Mouse (Mus musculus) ES-E14 (cell line): ENCODE measurements around the gene C130079G13Rik. TPM values are rescaled to one million over a fixed set of nuclear protein-coding genes. Genes with fewer than 3 reads are reported as not detected.
"Not testable (repeated sequence)": the region's sequence is repeated elsewhere in the genome, so short reads cannot be mapped to it uniquely, and the experiment has no call there.

Experiments used
- DNase-seq: peaks from one replicate; pipeline ENCODE4 v3.0.0-alpha.2; 2013; ENCODE audit warnings: low read depth, low spot score
- H3K27ac ChIP-seq: 2 replicates; pipeline ENCODE4 v1.5.1; 2012; ENCODE audit warnings: low read depth, mild to moderate bottlenecking, low read length, moderate library complexity, mixed read lengths; ENCODE audit not compliant: poor library complexity, insufficient read depth, severe bottlenecking
- H3K36me3 ChIP-seq: 2 replicates; pipeline ENCODE4 v1.6.1; 2012; ENCODE audit warnings: mild to moderate bottlenecking, low read length, moderate library complexity, mixed read lengths; ENCODE audit not compliant: control insufficient read depth, poor library complexity, insufficient read depth, severe bottlenecking
- H3K4me1 ChIP-seq, 2 experiments: fragments of 150-350 bp in 1 of 2; sonication (generic) in 1 of 2; 2 replicates each; pipeline ENCODE4 v1.6.1; 2012; ENCODE audit warnings: low read length in 2 of 2, mild to moderate bottlenecking in 1 of 2, mixed read lengths in 1 of 2; ENCODE audit not compliant: control insufficient read depth in 2 of 2, insufficient read depth in 2 of 2, poor library complexity in 1 of 2
- H3K4me3 ChIP-seq, 2 experiments: fragments of 150-350 bp in 1 of 2; sonication (generic) in 1 of 2; 2 replicates each; pipeline ENCODE4 v1.5.1; 2012; ENCODE audit warnings: low read length in 2 of 2, low read depth in 1 of 2, mild to moderate bottlenecking in 1 of 2, mixed read lengths in 1 of 2; ENCODE audit not compliant: insufficient read depth in 1 of 2, poor library complexity in 1 of 2, severe bottlenecking in 1 of 2
- H3K9ac ChIP-seq: 2 replicates; pipeline ENCODE4 v1.6.1; 2012; ENCODE audit warnings: low read depth, mild to moderate bottlenecking, low read length, mixed read lengths; ENCODE audit not compliant: poor library complexity, insufficient read depth, severe bottlenecking
- H3K9me3 ChIP-seq: fragments of 150-350 bp; sonication (generic); 2 replicates; pipeline ENCODE4 v1.6.1; 2012; ENCODE audit warnings: low read depth, mild to moderate bottlenecking, low read length; ENCODE audit not compliant: control insufficient read depth, insufficient read depth
- CHD2 ChIP-seq: IDR thresholded peaks from 2 replicates; pipeline ENCODE4 v1.6.1; 2014; ENCODE audit warnings: mild to moderate bottlenecking, low read depth, low read length, inconsistent platforms
- HCFC1 ChIP-seq: IDR thresholded peaks from 2 replicates; pipeline ENCODE4 v1.6.1; 2012; ENCODE audit warnings: low read length, inconsistent platforms, borderline replicate concordance; ENCODE audit not compliant: insufficient read depth
- MAFK ChIP-seq: IDR thresholded peaks from 2 replicates; pipeline ENCODE4 v1.6.1; 2014; ENCODE audit warnings: mild to moderate bottlenecking, low read depth, low read length, inconsistent platforms; ENCODE audit not compliant: insufficient read depth
- ZC3H11A ChIP-seq: IDR thresholded peaks from 2 replicates; pipeline ENCODE4 v1.6.1; 2012; ENCODE audit warnings: low read depth, mild to moderate bottlenecking, inconsistent platforms, low read length, borderline replicate concordance
- ZNF384 ChIP-seq: IDR thresholded peaks from 2 replicates; pipeline ENCODE4 v1.6.1; 2012; ENCODE audit warnings: low read depth, low read length, inconsistent platforms
- in situ Hi-C, 2 experiments: fragments of 600-800 bp; cut with MboI; formaldehyde crosslinking; loops; one replicate each; pipeline ENCODE4 v1.15.1; 2025; ENCODE audit warnings: low sequenced_read_pairs in 2 of 2, inconsistent platforms in 1 of 2; ENCODE audit not compliant: unreplicated experiment in 2 of 2
- total RNA-seq: library from RNA; depleted of rRNA; stranded (reverse); fragments of 300-350 nt; gene quantifications from 2 replicates; pipeline ENCODE4 v1.2.3, GENCODE M21; 2012; rRNA removed

The C130079G13Rik gene
- total RNA-seq, result not detected in 2 replicates

GRCm38 (mm10) chr3:59924914-59925313 is at the start of gene C130079G13Rik:
Gene C130079G13Rik, plus strand, starts transcription at chr3:59925214.
- Histone ChIP-seq H3K9me3 (no peaks in the 10 kb centered on the region), H3K4me3 (no peak within 1 kb of the TSS), H3K9ac (no peak within 1 kb of the TSS), H3K4me1 (no peaks in the 10 kb centered on the region), H3K36me3 (no peaks in the 10 kb centered on the region), H3K27ac (no peak within 1 kb of the TSS)
- in situ Hi-C loops, result no loop called here
- DNase-seq, result no peak
- TF ChIP-seq HCFC1 (no peak), ZC3H11A (no peak), ZNF384 (no peak), CHD2 (no peak)

- not testable (repeated sequence) for H3K27ac ChIP-seq, H3K9ac ChIP-seq, H3K4me3 ChIP-seq, H3K36me3 ChIP-seq, H3K9me3 ChIP-seq
- in situ Hi-C loops, result loop anchor here in 1 of 2 experiments (10.0 kb wide), 1 partner anchor 227 kb away; no protein-coding TSS in a partner anchor
- peaks cover 0 to 15% of the 10 kb centered on the region in 2 experiments; a peak in 2 of 4 replicates for H3K4me1 ChIP-seq
- DNase-seq, result peak; percentile 16
Measured at GRCm38 (mm10) chr3:59877601-59878000, 47.4 kb upstream of the C130079G13Rik start.

- TF ChIP-seq ZNF384, result 0 out of 2 replicates have a peak, but pooled peaks have one; percentile 41
- DNase-seq, result peak; percentile 29
- not testable (repeated sequence) for H3K36me3 ChIP-seq, H3K9me3 ChIP-seq, H3K9ac ChIP-seq
- H3K27ac ChIP-seq, result peak overlapping the region; percentile 75; the same call in 1 of the 2 replicates
- in situ Hi-C loops, result loop anchor here in 1 of 2 experiments (10.0 kb wide), 1 partner anchor 225 kb away; no protein-coding TSS in a partner anchor
- H3K4me1 ChIP-seq, result peaks cover 0 to 15% of the 10 kb centered on the region in 2 experiments; a peak in 2 of 4 replicates
- H3K4me3 ChIP-seq, result peak overlapping the region in 1 of 2 experiments; percentile 23; a peak in 1 of 4 replicates
Measured at GRCm38 (mm10) chr3:59879801-59880554, 45.0 kb upstream of the C130079G13Rik start.

GRCm38 (mm10) chr3:59893276-59893675 is 31.7 kb upstream of the C130079G13Rik start:
- no peak for DNase-seq

GRCm38 (mm10) chr3:59934621-59935020 is 9.6 kb downstream of the C130079G13Rik start:
- H3K36me3 ChIP-seq, result no peaks in the 10 kb centered on the region
- TF ChIP-seq ZNF384, result no peak
- DNase-seq, result no peak

More at GRCm38 (mm10) chr3:59893276-59893675, 31.7 kb upstream of the C130079G13Rik start:
- no peak overlapping the region for H3K27ac ChIP-seq
- no peaks in the 10 kb centered on the region for H3K36me3 ChIP-seq
- H3K4me3 ChIP-seq, result no peak overlapping the region
- H3K9ac ChIP-seq, result no peak overlapping the region
- H3K4me1 ChIP-seq, result no peaks in the 10 kb centered on the region
- in situ Hi-C loops, result no loop called here
- no peak for TF ChIP-seq HCFC1
- TF ChIP-seq CHD2, result no peak
- TF ChIP-seq ZC3H11A, result no peak
- TF ChIP-seq MAFK, result no peak
- no peak for TF ChIP-seq ZNF384
- H3K9me3 ChIP-seq, result no peaks in the 10 kb centered on the region

More at GRCm38 (mm10) chr3:59934621-59935020, 9.6 kb downstream of the C130079G13Rik start:
- no peaks in the 10 kb centered on the region for H3K9me3 ChIP-seq
- in situ Hi-C loops, result no loop called here
- no peak overlapping the region for H3K9ac ChIP-seq
- H3K27ac ChIP-seq, result no peak overlapping the region
- no peak overlapping the region for H3K4me3 ChIP-seq
- no peaks in the 10 kb centered on the region for H3K4me1 ChIP-seq
